Mouse (Mus musculus) liver, postnatal 0 days (tissue): ENCODE data around the gene Tnnt3.

Source experiments
- CTCF ChIP-seq: sonication (generic); IDR thresholded peaks from 2 replicates; pipeline ENCODE4 v1.5.1; 2016; ENCODE audit warnings: antibody characterized with exemption, low read depth
- EP300 ChIP-seq: IDR thresholded peaks from 2 replicates; pipeline ENCODE4 v1.6.1; 2016; ENCODE audit warnings: antibody characterized with exemption, low read depth, mild to moderate bottlenecking

GRCm38 (mm10) chr7:142556089-142556476, 57.4 kb downstream of the Tnnt3 start:
- TF ChIP-seq EP300 (no peak), CTCF (no peak)
